11 mouse cellular contexts compared by ENCODE assay signal in genomic region chr5:22641233-22641632, GRCm38 (mm10).
DNase-seq lines count a peak whose midpoint lies in the region; TF ChIP-seq lines count a peak whose summit lies in the region.
"Had no signal": no experiment of that assay in that cellular context is flagged by ENCODE, and none has a peak within 500 bp of the region (broad histone marks: within the 10 kb centered on the region; RNA-seq: fewer than 3 reads in every experiment).

No protein-coding gene starts in this region.

- no peak overlapping the region for H3K9ac ChIP-seq in CH12.LX (ENCODE audit: insufficient read depth, low read depth)
- H3K9ac ChIP-seq: liver, embryonic 15.5 days; midbrain, embryonic 13.5 days had no signal

- no peaks in the 10 kb centered on the region for H3K36me3 ChIP-seq in CH12.LX (replicated peaks in 1 of 2; ENCODE audit: control insufficient read depth in 1 of 2, insufficient read depth in 1 of 2, low read length in 1 of 2)
- H3K36me3 ChIP-seq: heart, embryonic 10.5 days; liver, embryonic 15.5 days; midbrain, embryonic 13.5 days had no signal

- H3K79me2 ChIP-seq in CH12.LX (replicated peaks; ENCODE audit: control insufficient read depth, extremely low read depth, insufficient read depth, poor library complexity, severe bottlenecking), result no peaks in the 10 kb centered on the region

- no peak for TF ChIP-seq POLR2A in CH12.LX (IDR thresholded peaks at IDR 0.05; ENCODE audit: low read depth, low read length)

- H3K9me3 ChIP-seq in CH12.LX (replicated peaks; ENCODE audit: low read length), result peaks cover 3% of the 10 kb centered on the region
- H3K9me3 ChIP-seq: heart, embryonic 10.5 days; liver, embryonic 15.5 days had no signal

- no peak for TF ChIP-seq EP300 in CH12.LX (IDR thresholded peaks at IDR 0.05; ENCODE audit: low read length)

- dilution Hi-C loops in CH12.LX (cut with MboI; ENCODE audit: extremely low pct_ligation_motif_present, extremely low pct_unique_long_range_greater_than_20kb, low sequenced_read_pairs), result no loop called here

- in situ Hi-C loops in CH12.LX (cut with MboI; ENCODE audit: low pct_ligation_motif_present, low pct_unique_long_range_greater_than_20kb, low sequenced_read_pairs), result no loop called here

- H3K27ac ChIP-seq in CH12.LX (ENCODE audit: insufficient read depth, low read depth), result no peak overlapping the region
- H3K27ac ChIP-seq: heart, embryonic 10.5 days; liver, embryonic 15.5 days; midbrain, embryonic 13.5 days had no signal

- H3K4me2 ChIP-seq in CH12.LX (ENCODE audit: insufficient read depth, low read depth, poor library complexity, severe bottlenecking), result no peak overlapping the region
- H3K4me2 ChIP-seq: liver, embryonic 15.5 days; midbrain, embryonic 13.5 days had no signal

- peak in 1 of 2 experiments; percentile 63; a peak in 2 of 4 replicates for TF ChIP-seq CTCF in CH12.LX (conservative IDR thresholded peaks at IDR 0.05 in 1 of 2, IDR thresholded peaks at IDR 0.05 in 1 of 2; ENCODE audit: low read depth in 2 of 2, low read length in 2 of 2)

- H3K27me3 ChIP-seq in CH12.LX (replicated peaks), result no peaks in the 10 kb centered on the region
- H3K27me3 ChIP-seq: liver, embryonic 15.5 days; midbrain, embryonic 13.5 days had no signal

- H3K4me1 ChIP-seq in CH12.LX (ENCODE audit: control insufficient read depth in 1 of 2, insufficient read depth in 2 of 2), result peaks cover 0 to 5% of the 10 kb centered on the region in 2 experiments; a peak in 2 of 4 replicates
- H3K4me1 ChIP-seq: heart, embryonic 10.5 days; liver, embryonic 15.5 days; midbrain, embryonic 13.5 days had no signal

- TF ChIP-seq RAD21 in CH12.LX (IDR thresholded peaks at IDR 0.05; ENCODE audit: low read depth, low read length), result peak; percentile 63

- H3K4me3 ChIP-seq in CH12.LX (replicated peaks in 1 of 3; ENCODE audit: low read depth in 2 of 3, low read length in 2 of 3, poor library complexity in 1 of 3), result no peak overlapping the region
- H3K4me3 ChIP-seq: heart, embryonic 10.5 days; liver, embryonic 15.5 days; midbrain, embryonic 13.5 days had no signal

- peak; percentile 11 for DNase-seq in embryo, embryonic 11 days
- DNase-seq in embryo, embryonic 10 days (ENCODE audit: low spot score), result no peak
- peak; percentile 20 for DNase-seq in layer of hippocampus, adult 9-10 months (ENCODE audit: low spot score)
- DNase-seq in layer of hippocampus, adult 9-11 months, result no peak
- peak; percentile 17 for DNase-seq in CH12.LX (ENCODE audit: extremely low read depth)
- DNase-seq in fibroblast of lung, adult 2 months (ENCODE audit: low read depth), result peak; percentile 27
- DNase-seq in ovary, postnatal 10 days (ENCODE audit: low spot score), result no peak
- DNase-seq in right cerebral cortex, postnatal 4 days, result no peak

TF ChIP-seq in CH12.LX, 34 proteins besides CTCF, POLR2A, EP300 and RAD21:
- TF ChIP-seq SMC3 (IDR thresholded peaks at IDR 0.05; ENCODE audit: low read depth, low read length) (peak; percentile 53), MXI1 (IDR thresholded peaks at IDR 0.05; ENCODE audit: low read depth, low read length) (no peak), TBP (conservative IDR thresholded peaks at IDR 0.05; ENCODE audit: low read depth, low read length) (no peak), JUN (IDR thresholded peaks at IDR 0.05; ENCODE audit: insufficient read depth, low read depth, low read length) (no peak), ZNF384 (IDR thresholded peaks at IDR 0.05; ENCODE audit: low read depth, low read length) (peak; percentile 32; the same call in 1 of the 2 replicates), BHLHE40 (IDR thresholded peaks at IDR 0.05; ENCODE audit: low read depth, low read length) (no peak), MAFK (IDR thresholded peaks at IDR 0.05; ENCODE audit: insufficient replicate concordance, low read length) (no peak), ETS1 (conservative IDR thresholded peaks at IDR 0.05; ENCODE audit: low read depth, low read length) (no peak), NELFE (IDR thresholded peaks at IDR 0.05; ENCODE audit: low read depth, low read length) (no peak), GABPA (IDR thresholded peaks at IDR 0.05; ENCODE audit: insufficient replicate concordance, low read depth, low read length) (no peak), NRF1 (IDR thresholded peaks at IDR 0.05; ENCODE audit: low read depth, low read length) (no peak), CHD1 (IDR thresholded peaks at IDR 0.05; ENCODE audit: low read depth, low read length) (no peak), KAT2A (IDR thresholded peaks at IDR 0.05; ENCODE audit: insufficient replicate concordance, low read length) (no peak), TCF12 (IDR thresholded peaks at IDR 0.05; ENCODE audit: low read depth, low read length) (no peak), E2F4 (IDR thresholded peaks at IDR 0.05; ENCODE audit: insufficient replicate concordance, low read depth, low read length) (no peak), PAX5 (IDR thresholded peaks at IDR 0.05; ENCODE audit: low read length) (no peak), USF2 (conservative IDR thresholded peaks at IDR 0.05; ENCODE audit: low read depth, low read length) (no peak)

Comparison
In these comparisons a context has a peak if more than half of its experiments do, and no peak if none do; other contexts are left out.
1. DNase-seq: peak in embryo, embryonic 11 days (single experiment), layer of hippocampus, adult 9-10 months (single experiment), CH12.LX (single experiment) and fibroblast of lung, adult 2 months (single experiment); none in embryo, embryonic 10 days (single experiment), layer of hippocampus, adult 9-11 months (single experiment), ovary, postnatal 10 days (single experiment) and right cerebral cortex, postnatal 4 days (single experiment).